Mouse (Mus musculus): ENCODE data around the gene Luzp4.
"Not testable (repeated sequence)": the region's sequence is repeated elsewhere in the genome, so short reads cannot be mapped to it uniquely, and the experiment has no call there.

Gene Luzp4

DNA sequence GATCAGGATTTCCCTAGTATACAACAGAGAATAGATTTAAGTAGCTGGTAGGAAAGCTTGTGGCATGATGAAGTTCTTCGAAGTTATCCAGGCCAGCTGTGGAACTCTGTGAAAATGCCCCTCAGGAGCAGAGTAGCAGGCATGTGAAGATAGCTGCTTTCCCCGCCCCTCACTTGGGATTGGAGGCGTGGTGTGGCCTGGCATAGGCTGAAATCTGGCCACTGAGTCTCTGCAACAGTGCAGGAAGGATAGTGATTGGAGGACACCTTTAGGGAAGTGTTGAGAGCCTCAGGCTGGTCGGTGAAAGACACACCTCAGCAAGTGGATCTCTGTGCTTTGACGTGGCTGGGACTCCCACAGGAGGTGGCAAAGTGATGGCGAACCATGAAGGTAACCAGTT lies at the start of gene Luzp4:
TSS of gene Luzp4 (plus strand) at position 301 of the 400 bp plus-strand sequence.
- not testable (repeated sequence) for DNase-seq (ENCODE audit: low read depth, low spot score); H3K36me3 ChIP-seq (ENCODE audit: control insufficient read depth, insufficient read depth, low read length, poor library complexity, severe bottlenecking); H3K27me3 ChIP-seq (ENCODE audit: control insufficient read depth, insufficient read depth, low read length, poor library complexity, severe bottlenecking)

DNA sequence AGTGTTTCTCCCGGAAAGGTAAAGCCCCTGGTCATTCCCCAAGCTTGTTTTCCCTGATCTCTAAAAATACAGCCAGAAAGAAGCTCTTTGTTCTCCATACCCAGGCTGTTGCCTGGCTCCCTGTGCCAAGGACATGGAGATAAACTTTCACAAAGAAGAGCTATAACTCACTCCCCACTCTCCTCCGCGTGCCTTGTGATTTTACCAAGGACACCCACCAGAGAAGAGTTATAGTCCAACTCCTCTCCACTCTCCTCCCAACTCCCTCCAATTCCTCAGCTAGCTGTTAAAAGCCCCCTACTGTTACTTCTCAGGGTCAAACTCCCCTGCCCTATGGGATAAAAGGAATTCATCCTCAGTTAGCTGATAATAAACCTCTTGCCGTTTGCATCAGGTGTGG lies 15.6 kb upstream of the Luzp4 start:
- not testable (repeated sequence) for DNase-seq (ENCODE audit: low read depth, low spot score); H3K36me3 ChIP-seq (ENCODE audit: control insufficient read depth, insufficient read depth, low read length, poor library complexity, severe bottlenecking)

More for the DNA sequence above, 15.6 kb upstream of the Luzp4 start:
- not testable (repeated sequence) for H3K27me3 ChIP-seq (ENCODE audit: control insufficient read depth, insufficient read depth, low read length, poor library complexity, severe bottlenecking)

Measured in splenic B cell, adult 2 months (primary cell).